Mouse (Mus musculus) neural tube, embryonic 10.5 days (tissue): ENCODE measurements around the gene Hal.

Source experiments
- DNase-seq: peaks from one replicate; pipeline ENCODE4 v3.0.0-alpha.2; 2017; ENCODE audit warnings: low spot score; ENCODE audit errors: extremely low spot score

The Hal gene

GRCm38 (mm10) chr10:93488066-93488827, at the start of gene Hal:
Gene Hal (plus strand): TSS chr10:93488768.
- DNase-seq: no peak

GRCm38 (mm10) chr10:93441501-93441900, 47.1 kb upstream of the Hal start:
- DNase-seq: no peak

- DNase-seq: no peak
Measured at GRCm38 (mm10) chr10:93442183-93442582, 46.4 kb upstream of the Hal start.

DNA sequence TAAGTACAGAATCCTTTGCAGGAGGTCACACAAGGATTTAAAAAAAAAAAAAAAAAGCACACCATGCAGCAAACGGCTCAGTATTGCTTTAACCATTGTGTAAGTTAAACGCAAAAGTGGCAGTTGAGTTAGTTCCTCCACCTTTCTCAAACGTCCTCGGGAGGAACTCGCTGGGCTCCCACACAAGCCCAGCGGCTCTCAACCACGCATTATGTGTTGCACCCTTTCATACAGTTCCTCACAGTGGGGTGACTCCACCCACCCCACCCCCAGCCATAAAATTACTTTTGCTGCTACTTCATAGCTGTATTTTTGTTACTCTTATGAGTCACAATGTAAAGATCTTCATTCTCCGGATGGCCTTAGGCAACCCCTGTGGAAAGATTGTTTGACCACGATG, 44.2 kb upstream of the Hal start:
- DNase-seq: no peak

GRCm38 (mm10) chr10:93447398-93447797, 41.2 kb upstream of the Hal start:
- no peak for DNase-seq

- no peak for DNase-seq
Measured at GRCm38 (mm10) chr10:93454652-93455014, 33.9 kb upstream of the Hal start.

DNA sequence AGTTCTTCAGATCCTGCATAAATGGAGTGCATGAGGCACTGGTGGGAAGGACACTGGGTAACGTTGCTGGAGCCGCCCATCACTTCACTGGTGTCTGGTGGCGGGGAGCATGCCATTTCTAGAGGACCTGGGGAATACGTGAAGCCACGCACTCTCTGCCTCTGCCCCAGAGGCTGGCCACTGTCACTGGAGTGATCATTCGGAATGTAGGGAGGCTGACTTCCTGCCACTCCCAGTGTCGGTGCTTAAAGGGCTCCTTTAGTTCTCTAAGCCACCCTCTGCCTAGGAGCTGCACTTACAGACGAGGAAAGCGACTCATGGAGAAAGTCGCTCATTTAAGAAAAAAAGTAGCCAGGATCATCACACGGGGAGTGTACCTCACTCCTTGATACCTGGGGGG, 28.5 kb upstream of the Hal start:
- no peak for DNase-seq

DNA sequence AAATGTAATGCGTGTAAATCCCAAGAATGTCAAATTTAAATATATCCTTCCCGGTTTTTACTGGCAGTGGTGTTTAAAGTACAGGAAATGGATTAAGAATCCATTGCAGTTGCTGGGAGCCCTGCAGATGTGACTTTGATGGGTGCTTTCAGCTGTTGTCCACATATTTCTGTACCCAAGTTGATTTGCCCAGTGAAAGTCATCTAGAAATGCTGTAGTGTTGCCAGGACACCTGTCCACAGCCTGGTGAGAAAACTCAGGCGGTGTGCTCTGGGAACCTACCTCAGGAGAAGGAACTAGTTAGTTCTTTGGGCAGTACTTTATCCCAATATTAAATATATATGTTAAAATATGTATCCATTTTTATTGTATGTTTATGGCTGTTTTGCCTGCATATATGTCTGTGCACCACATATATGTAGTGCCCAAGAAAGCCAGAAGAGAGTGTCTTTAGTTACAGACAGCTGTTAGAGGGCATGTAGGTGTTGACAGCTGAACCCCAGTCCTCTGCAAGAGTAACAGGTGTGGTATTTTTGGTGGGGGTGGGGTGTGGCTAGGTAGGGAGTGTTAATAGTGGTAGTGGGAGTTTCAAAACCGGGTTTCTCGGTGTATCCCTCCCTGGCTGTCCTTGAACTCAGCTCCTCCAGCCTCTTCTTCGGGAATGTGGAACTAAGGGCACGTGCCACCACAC, 25.7 kb upstream of the Hal start:
- DNase-seq: no peak

DNA sequence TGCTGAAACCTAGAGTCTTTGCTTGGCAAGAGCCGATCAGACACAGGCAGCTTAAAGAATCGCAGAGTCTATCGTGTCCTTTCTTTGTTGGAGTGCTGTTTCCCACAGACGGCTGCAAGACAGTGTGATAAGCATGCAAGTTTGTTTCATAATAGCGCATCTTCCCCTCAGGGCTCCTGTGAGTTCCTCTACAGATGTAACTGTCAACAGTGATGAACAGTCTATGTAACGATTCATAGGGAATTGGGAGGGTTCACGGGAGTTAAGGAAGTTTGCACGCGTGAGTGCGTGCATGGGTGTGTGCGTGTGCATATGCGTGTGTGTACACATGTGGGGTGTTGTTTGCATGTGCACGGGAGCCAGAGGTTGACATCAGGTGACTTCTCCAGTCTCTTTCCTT, 25.0 kb upstream of the Hal start:
- no peak for DNase-seq

GRCm38 (mm10) chr10:93467259-93467658, 21.3 kb upstream of the Hal start:
- no peak for DNase-seq

DNA sequence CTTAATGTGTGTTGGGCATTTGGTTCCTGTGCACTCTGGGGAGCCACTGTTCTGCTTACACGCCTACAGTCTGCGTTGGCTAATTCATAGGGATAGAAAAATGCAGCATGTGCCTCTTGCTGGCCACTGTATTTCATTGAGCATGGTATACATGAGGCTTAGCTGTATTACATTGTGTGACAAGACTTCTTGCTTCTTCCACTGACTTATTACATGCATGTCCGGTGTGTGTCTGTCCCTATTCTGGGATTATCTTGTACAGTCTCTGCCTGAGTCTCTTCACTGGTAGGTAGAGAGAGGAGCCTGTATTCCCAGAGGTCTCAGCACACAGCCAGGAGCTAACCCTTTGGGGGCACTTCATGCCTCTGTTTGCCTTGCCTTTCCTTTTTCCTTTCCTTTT, 20.8 kb upstream of the Hal start:
- no peak for DNase-seq

DNA sequence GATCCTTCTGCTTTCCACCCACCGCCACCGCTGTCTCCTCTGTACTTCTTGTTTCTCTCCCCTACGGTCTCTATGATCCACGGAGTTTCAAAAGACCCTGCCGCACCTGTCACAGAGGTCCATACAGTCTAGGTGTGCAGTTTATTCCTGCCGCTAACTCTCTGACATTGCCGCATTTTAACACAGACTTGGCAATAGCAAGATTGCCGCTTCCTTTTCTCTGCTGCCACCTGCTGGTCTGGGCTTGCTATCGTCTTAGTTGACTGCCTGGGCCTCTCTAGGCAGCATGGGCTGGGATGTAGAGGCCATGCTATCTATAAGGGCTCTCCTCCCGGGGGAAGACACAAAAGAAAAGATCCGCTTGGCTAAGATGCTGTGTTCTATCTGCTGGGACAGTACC, 17.2 kb upstream of the Hal start:
- peak; percentile 78 for DNase-seq

DNA sequence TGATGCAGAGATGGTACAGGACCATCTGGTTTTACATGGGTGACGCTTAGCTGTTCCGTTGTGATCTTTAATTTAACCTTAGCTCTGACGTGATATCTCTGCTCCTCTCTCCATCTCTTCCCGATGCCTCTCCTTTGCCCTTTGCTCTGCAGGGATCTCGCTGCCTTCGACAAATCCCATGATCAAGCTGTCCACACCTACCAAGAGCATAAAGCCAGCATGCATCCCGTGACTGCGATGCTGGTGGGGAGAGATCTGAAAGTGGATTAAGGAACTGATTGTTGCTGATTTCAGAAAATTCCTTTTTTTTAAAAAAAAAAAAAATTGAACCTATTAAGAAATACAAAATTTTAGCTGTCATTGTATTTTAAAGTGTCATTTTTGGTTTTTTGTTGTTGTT, 4.1 kb upstream of the Hal start:
- DNase-seq: no peak

- peak; percentile 29 for DNase-seq
Measured at GRCm38 (mm10) chr10:93485055-93485691, 3.4 kb upstream of the Hal start.

DNA sequence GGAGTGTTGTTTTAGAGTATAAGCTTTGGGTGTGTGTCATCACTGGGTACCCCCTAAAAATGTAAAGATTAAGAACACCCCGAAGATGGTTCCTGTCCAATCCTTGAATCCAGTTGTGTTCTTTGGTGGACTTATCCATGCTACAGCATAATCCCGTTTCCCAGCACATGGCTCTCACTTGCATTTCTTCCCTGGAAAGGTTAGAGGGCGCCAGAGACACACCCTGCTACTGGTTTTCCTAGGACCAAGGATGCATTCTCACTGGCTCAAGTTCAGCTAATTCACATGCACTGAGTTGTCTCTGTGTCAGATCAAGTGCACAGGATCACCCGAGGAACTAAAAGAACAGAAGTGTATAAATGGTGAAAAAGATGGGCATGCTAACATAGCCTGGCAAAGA, 1.9 kb upstream of the Hal start:
- no peak for DNase-seq

GRCm38 (mm10) chr10:93488828-93489226, 259 bp downstream of the Hal start:
- DNase-seq: no peak

DNA sequence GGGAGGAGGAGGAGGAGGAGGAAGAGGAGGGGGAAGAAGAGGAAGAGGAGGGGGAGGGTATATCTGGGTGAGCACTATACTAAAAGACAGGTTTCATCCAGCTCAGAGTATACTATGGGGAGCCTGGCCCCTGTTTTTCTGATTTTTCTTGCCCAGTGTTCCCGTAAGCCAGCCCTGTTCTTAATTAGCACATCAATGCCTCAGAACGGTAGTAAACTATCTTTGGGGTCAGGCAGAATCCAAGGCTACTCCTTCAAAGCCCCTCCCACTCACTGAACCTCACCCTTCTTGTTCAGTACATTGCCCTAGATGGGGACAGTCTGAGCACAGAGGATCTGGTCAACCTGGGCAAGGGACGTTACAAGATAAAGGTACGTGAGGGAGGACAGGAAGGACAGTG, 1.9 kb downstream of the Hal start:
- DNase-seq: no peak

DNA sequence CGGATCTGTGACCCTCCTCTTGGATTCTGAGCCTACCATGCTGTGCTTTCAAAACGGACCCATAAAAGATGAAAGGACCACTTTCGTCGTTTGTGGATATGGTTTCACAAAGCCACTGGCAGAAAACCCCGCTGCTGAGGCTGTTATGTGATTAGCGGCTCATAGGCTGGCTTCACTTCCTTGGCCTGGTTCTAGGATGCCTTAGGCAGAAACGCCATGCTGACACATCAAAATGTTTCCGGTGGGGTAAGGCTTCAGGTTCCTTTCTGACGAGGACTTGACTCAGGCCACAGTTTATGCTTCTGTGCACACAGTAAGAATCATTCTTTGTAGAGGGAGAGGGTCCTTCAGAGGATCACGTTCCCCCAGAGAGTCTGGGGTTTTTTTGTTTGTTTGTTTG, 12.3 kb downstream of the Hal start:
- no peak for DNase-seq

DNA sequence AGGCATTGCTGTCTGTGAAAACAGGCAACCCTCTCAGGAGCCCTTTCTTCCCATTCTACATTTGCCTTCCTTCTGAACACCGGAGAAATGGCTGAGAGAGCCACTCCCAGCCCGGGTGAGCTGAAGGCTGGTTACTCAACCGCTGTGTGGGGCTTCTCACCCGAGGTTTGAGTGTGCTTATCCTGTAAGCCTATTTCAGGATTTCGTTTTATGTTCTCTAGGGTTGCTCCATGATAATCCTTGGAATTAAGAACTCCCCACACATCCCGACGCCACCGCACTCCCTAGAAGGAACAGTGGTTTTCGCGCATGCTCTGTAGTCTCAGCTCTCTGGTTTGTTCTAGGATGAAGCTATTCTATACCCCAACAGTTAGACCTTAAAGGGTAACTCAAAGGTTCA, 12.8 kb downstream of the Hal start:
- DNase-seq: no peak

DNA sequence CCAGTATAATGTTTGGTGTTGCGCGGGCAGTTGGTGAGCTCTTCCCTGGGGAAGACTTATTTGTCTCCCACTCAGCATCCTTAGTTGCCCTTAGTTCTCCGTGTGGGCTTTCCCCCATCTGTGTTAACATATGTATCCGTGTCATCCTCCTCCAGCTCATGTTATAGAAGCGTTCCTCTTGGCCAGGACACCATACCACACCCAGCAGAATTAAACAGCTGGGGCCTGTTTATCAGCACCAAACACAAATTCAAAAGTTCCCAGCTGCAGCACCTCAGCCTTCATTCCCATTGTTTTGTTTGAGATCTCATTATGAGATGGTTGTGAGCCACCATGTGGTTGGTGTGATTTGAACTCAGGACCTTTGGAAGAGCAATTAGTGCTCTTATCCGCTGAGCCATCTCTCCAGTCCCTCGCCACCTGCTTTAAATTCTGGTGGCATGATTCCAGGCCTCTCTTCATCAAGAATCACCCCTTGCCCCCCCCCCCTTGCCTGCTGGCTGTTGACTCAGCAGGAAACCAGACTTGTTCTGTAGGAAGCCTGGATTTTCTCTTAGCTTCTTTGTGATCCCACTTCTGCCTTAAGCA, 19.9 kb downstream of the Hal start:
- no peak for DNase-seq

- no peak for DNase-seq
Measured at GRCm38 (mm10) chr10:93509532-93510153, 21.1 kb downstream of the Hal start.

GRCm38 (mm10) chr10:93515419-93515818, 26.9 kb downstream of the Hal start:
- no peak for DNase-seq
